Mouse (Mus musculus) heart, embryonic 16.5 days (tissue): ENCODE data around the gene Atp2a3. TPM values are rescaled to one million over a fixed set of nuclear protein-coding genes. Genes with fewer than 3 reads are reported as not detected.

Experiments
- ATAC-seq: fragments of 200-750 bp; cut with Nextera tagmentation; replicated peaks from 2 replicates; pipeline ENCODE4 v1.8.0; 2017; ENCODE audit warnings: moderate number of reproducible peaks; ENCODE audit not compliant: insufficient read depth, low FRiP score; ENCODE audit errors: extremely low read depth
- H3K27ac ChIP-seq: fragments of 300-500 bp; sonication (generic); 2 replicates; pipeline ENCODE4 v1.5.1; 2014; ENCODE audit warnings: mild to moderate bottlenecking, low read length, control low read depth, moderate library complexity
- H3K27me3 ChIP-seq: fragments of 300-500 bp; sonication (generic); 2 replicates; pipeline ENCODE4 v1.6.1; 2014; ENCODE audit warnings: low read length, mixed read lengths; ENCODE audit not compliant: control insufficient read depth, insufficient read depth
- H3K36me3 ChIP-seq: fragments of 300-500 bp; sonication (generic); 2 replicates; pipeline ENCODE4 v1.6.1; 2014; ENCODE audit not compliant: control insufficient read depth, insufficient read depth
- H3K4me1 ChIP-seq: fragments of 300-500 bp; sonication (generic); 2 replicates; pipeline ENCODE4 v1.6.1; 2014; ENCODE audit warnings: low read length, mixed read lengths; ENCODE audit not compliant: control insufficient read depth, insufficient read depth
- H3K4me2 ChIP-seq: fragments of 300-500 bp; sonication (generic); 2 replicates; pipeline ENCODE4 v1.6.1; 2014; ENCODE audit warnings: low read depth, mild to moderate bottlenecking, control low read depth, low read length
- H3K4me3 ChIP-seq: fragments of 300-500 bp; sonication (generic); 2 replicates; pipeline ENCODE4 v1.5.1; 2014; ENCODE audit warnings: mild to moderate bottlenecking, control low read depth, low read length
- H3K9ac ChIP-seq: fragments of 300-500 bp; sonication (generic); 2 replicates; pipeline ENCODE4 v1.6.1; 2014; ENCODE audit warnings: low read length, control low read depth
- H3K9me3 ChIP-seq: fragments of 300-500 bp; sonication (generic); replicated peaks from 2 replicates; pipeline ENCODE4 v1.6.1; 2016; ENCODE audit warnings: low read length; ENCODE audit not compliant: control insufficient read depth
- WGBS: fragments of 180-500 bp; shearing (Covaris S2); extraction: QIAGEN DNeasy Blood & Tissue Kit; methylation state at CpG from one replicate; pipeline ENCODE4 v1.1.7; 2014; 5-methylcytosine and 5-hydroxymethylcytosine counted together
- microRNA-seq: library from miRNA; unstranded; fragments of <30 nt; microRNA quantifications from one replicate; pipeline ENCODE4, GENCODE M21; 2017
- polyA plus RNA-seq: library from polyadenylated mRNA; unstranded; fragments of >200 nt; fragmentation: Nextera tagmentation; extraction: Ambion mirVana; gene quantifications from 2 replicates; pipeline ENCODE4 v1.2.1, GENCODE M21; 2015

The Atp2a3 gene
- polyA plus RNA-seq, 1 experiment from 2014 or later, result 14.9 TPM

GRCm38 (mm10) chr11:73036077-73036476 is 75.1 kb downstream of the Atp2a3 start:
- Histone ChIP-seq H3K27ac (no peak overlapping the region), H3K36me3 (no peaks in the 10 kb centered on the region), H3K9ac (no peak overlapping the region), H3K4me3 (no peak overlapping the region), H3K9me3 (no peaks in the 10 kb centered on the region), H3K4me2 (no peak overlapping the region), H3K27me3 (no peaks in the 10 kb centered on the region), H3K4me1 (peaks cover 10% of the 10 kb centered on the region)
- no peak for ATAC-seq
- WGBS, result 61% methylated on average over 7 of the region's 7 CpGs

GRCm38 (mm10) chr11:73036889-73037288 is 75.9 kb downstream of the Atp2a3 start:
- Histone ChIP-seq H3K4me3 (no peak overlapping the region), H3K36me3 (no peaks in the 10 kb centered on the region), H3K9ac (no peak overlapping the region), H3K4me1 (peaks cover 7% of the 10 kb centered on the region), H3K27ac (no peak overlapping the region), H3K9me3 (no peaks in the 10 kb centered on the region), H3K4me2 (no peak overlapping the region), H3K27me3 (no peaks in the 10 kb centered on the region)
- 56% methylated on average over 6 of the region's 6 CpGs for WGBS
- peak; percentile 39; the same call in 1 of the 2 replicates for ATAC-seq

GRCm38 (mm10) chr11:73037691-73038090 is 76.7 kb downstream of the Atp2a3 start:
- no peak overlapping the region for H3K27ac ChIP-seq
- H3K4me3 ChIP-seq, result no peak overlapping the region
- H3K36me3 ChIP-seq, result no peaks in the 10 kb centered on the region
- no peaks in the 10 kb centered on the region for H3K9me3 ChIP-seq
- H3K9ac ChIP-seq, result no peak overlapping the region
- WGBS, result 77% methylated on average over 3 of the region's 3 CpGs
- no peak for ATAC-seq
- H3K4me1 ChIP-seq, result peaks cover 7% of the 10 kb centered on the region
- H3K4me2 ChIP-seq, result no peak overlapping the region
- no peaks in the 10 kb centered on the region for H3K27me3 ChIP-seq

GRCm38 (mm10) chr11:73039102-73039799 is 78.3 kb downstream of the Atp2a3 start:
- Histone ChIP-seq H3K27ac (no peak overlapping the region), H3K9me3 (no peaks in the 10 kb centered on the region), H3K27me3 (no peaks in the 10 kb centered on the region), H3K4me1 (peaks cover 8% of the 10 kb centered on the region), H3K36me3 (no peaks in the 10 kb centered on the region), H3K9ac (no peak overlapping the region), H3K4me2 (no peak overlapping the region), H3K4me3 (no peak overlapping the region)
- WGBS, result 50% methylated on average over 9 of the region's 9 CpGs
- peak; percentile 54; the same call in 1 of the 2 replicates for ATAC-seq

Small RNA genes within 50 kb of the gene (microRNA-seq; reads per million reads assigned to microRNA genes)
- gene Gm44467, result not detected

Other genes with a start within 250 kb of the Atp2a3 start
- gene Cyb5d2, start 165.0 kb upstream of the Atp2a3 start, polyA plus RNA-seq, result 7.9 and 8.3 TPM in 2 replicates
- 7.8 and 8.7 TPM in 2 replicates for gene Zzef1, start 164.9 kb upstream of the Atp2a3 start, polyA plus RNA-seq
- 3.0 and 5.6 TPM in 2 replicates for gene P2rx1, start 37.9 kb downstream of the Atp2a3 start, polyA plus RNA-seq
- 3.4 and 3.7 TPM in 2 replicates for gene Camkk1, start 57.8 kb downstream of the Atp2a3 start, polyA plus RNA-seq
- gene Ncbp3, start 86.6 kb downstream of the Atp2a3 start, polyA plus RNA-seq, result 10.1 and 11.5 TPM in 2 replicates
- 1.4 and 2.2 TPM in 2 replicates for gene Itgae, start 129.4 kb downstream of the Atp2a3 start, polyA plus RNA-seq
- 12.0 and 13.6 TPM in 2 replicates for gene Haspin, start 177.1 kb downstream of the Atp2a3 start, polyA plus RNA-seq
- gene P2rx5, start 199.3 kb downstream of the Atp2a3 start, polyA plus RNA-seq, result 2.2 and 2.9 TPM in 2 replicates
- gene Emc6, start 215.9 kb downstream of the Atp2a3 start, polyA plus RNA-seq, result 105 and 113 TPM in 2 replicates
- 237 and 257 TPM in 2 replicates for gene Tax1bp3, start 215.9 kb downstream of the Atp2a3 start, polyA plus RNA-seq
- 14.5 and 15.3 TPM in 2 replicates for gene Ctns, start 237.9 kb downstream of the Atp2a3 start, polyA plus RNA-seq
- 0.86 and 1.00 TPM in 2 replicates for gene Shpk, start 238.3 kb downstream of the Atp2a3 start, polyA plus RNA-seq